Mouse (Mus musculus) heart, embryonic 14.5 days (tissue): ENCODE results near the gene Pde2a. TPM values are rescaled to one million over a fixed set of nuclear protein-coding genes. Genes with fewer than 3 reads are reported as not detected.
A peak's percentile ranks its signal among the peaks of the same experiment; 100 is the strongest.

ENCODE experiments used
- ATAC-seq: fragments of 200-750 bp; cut with Nextera tagmentation; 2 replicates; pipeline ENCODE4 v1.8.0; 2017; ENCODE audit warnings: low read depth, moderate TSS enrichment; ENCODE audit not compliant: insufficient number of reproducible peaks, insufficient read depth, low FRiP score
- H3K27ac ChIP-seq, 2 experiments: fragments of 200-500 bp in 1 of 2; fragments of 300-500 bp in 1 of 2; sonication (generic) in 1 of 2; replicated peaks in 1 of 2; 2 replicates each; pipeline ENCODE4 v1.5.1; 2012 to 2014; ENCODE audit warnings: low read depth in 2 of 2, low read length in 2 of 2, control low read depth in 1 of 2, mild to moderate bottlenecking in 1 of 2, mixed read lengths in 1 of 2; ENCODE audit not compliant: control insufficient read depth in 1 of 2, insufficient read depth in 1 of 2
- H3K27me3 ChIP-seq: fragments of 300-500 bp; sonication (generic); 2 replicates; pipeline ENCODE4 v1.6.1; 2014; ENCODE audit warnings: mild to moderate bottlenecking, low read length, control low read depth; ENCODE audit not compliant: control insufficient read depth, insufficient read depth
- H3K36me3 ChIP-seq: fragments of 300-500 bp; sonication (generic); 2 replicates; pipeline ENCODE4 v1.6.1; 2014; ENCODE audit warnings: mild to moderate bottlenecking, control low read depth, low read length, mixed read lengths; ENCODE audit not compliant: control insufficient read depth, insufficient read depth
- H3K4me1 ChIP-seq, 2 experiments: fragments of 200-500 bp in 1 of 2; fragments of 300-500 bp in 1 of 2; sonication (generic) in 1 of 2; 2 replicates each; pipeline ENCODE4 v1.6.1; 2012 to 2014; ENCODE audit warnings: low read length in 2 of 2, control low read depth in 1 of 2, mixed read lengths in 1 of 2; ENCODE audit not compliant: control insufficient read depth in 2 of 2, insufficient read depth in 2 of 2
- H3K4me2 ChIP-seq: fragments of 300-500 bp; sonication (generic); 2 replicates; pipeline ENCODE4 v1.6.1; 2014; ENCODE audit warnings: mild to moderate bottlenecking, low read length
- H3K4me3 ChIP-seq, 2 experiments: fragments of 200-500 bp in 1 of 2; fragments of 300-500 bp in 1 of 2; sonication (generic) in 1 of 2; 2 replicates each; pipeline ENCODE4 v1.5.1; 2012 to 2014; ENCODE audit warnings: low read length in 2 of 2, mild to moderate bottlenecking in 2 of 2, control low read depth in 1 of 2, low read depth in 1 of 2, moderate library complexity in 1 of 2; ENCODE audit not compliant: control insufficient read depth in 1 of 2, insufficient read depth in 1 of 2
- H3K9ac ChIP-seq: fragments of 300-500 bp; sonication (generic); 2 replicates; pipeline ENCODE4 v1.6.1; 2014; ENCODE audit warnings: mild to moderate bottlenecking, low read length
- H3K9me3 ChIP-seq: fragments of 300-500 bp; sonication (generic); 2 replicates; pipeline ENCODE4 v1.6.1; 2016; ENCODE audit warnings: low read length, control low read depth; ENCODE audit not compliant: control insufficient read depth
- WGBS: fragments of 180-500 bp; shearing (Covaris S2); extraction: QIAGEN DNeasy Blood & Tissue Kit; methylation state at CpG from one replicate; pipeline ENCODE4 v1.1.7; 2014; 5-methylcytosine and 5-hydroxymethylcytosine counted together
- polyA plus RNA-seq: library from polyadenylated mRNA; unstranded; fragments of >200 nt; fragmentation: Nextera tagmentation; extraction: Ambion mirVana; gene quantifications from 2 replicates; pipeline ENCODE4 v1.2.1, GENCODE M21; 2014

Gene Pde2a
- polyA plus RNA-seq, 1 experiment from 2014 or later = 13.8 TPM

DNA sequence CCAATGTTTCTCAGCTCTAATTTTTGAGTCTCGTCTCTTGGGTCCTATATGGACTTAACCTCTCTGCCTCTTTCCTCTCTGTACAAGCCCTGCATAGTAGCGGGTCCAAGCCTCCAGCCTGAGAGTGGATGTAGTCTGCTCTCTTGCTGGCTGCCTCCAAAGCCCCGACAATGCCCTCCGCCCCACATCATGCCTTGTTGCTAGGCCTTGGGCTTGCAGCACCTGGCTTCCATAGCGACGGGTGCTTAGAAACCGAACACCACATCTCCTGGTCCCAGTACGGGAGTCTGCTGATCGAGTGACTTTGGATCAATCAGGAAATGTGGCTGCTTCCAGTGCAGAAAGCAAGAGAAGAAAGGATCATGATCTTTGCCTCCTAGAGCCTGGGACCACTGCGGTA, 21.6 kb downstream of the Pde2a start:
- no peaks in the 10 kb centered on the region for H3K4me1 ChIP-seq
- H3K27me3 ChIP-seq = peaks cover 16% of the 10 kb centered on the region
- no peak overlapping the region for H3K4me3 ChIP-seq
- 76% methylated on average over 10 of the region's 10 CpGs for WGBS
- no peak for ATAC-seq
- no peak overlapping the region for H3K27ac ChIP-seq
- no peak overlapping the region for H3K4me2 ChIP-seq
- no peaks in the 10 kb centered on the region for H3K36me3 ChIP-seq
- no peaks in the 10 kb centered on the region for H3K9me3 ChIP-seq
- no peak overlapping the region for H3K9ac ChIP-seq

- Histone ChIP-seq H3K36me3 (no peaks in the 10 kb centered on the region), H3K4me2 (no peak overlapping the region), H3K4me1 (no peaks in the 10 kb centered on the region), H3K27ac (no peak overlapping the region), H3K4me3 (no peak overlapping the region), H3K9me3 (no peaks in the 10 kb centered on the region), H3K27me3 (peaks cover 16% of the 10 kb centered on the region), H3K9ac (no peak overlapping the region)
- WGBS = 78% methylated on average over 4 of the region's 4 CpGs
- ATAC-seq = no peak
These were observed 22.7 kb downstream of the Pde2a start for GRCm38 (mm10) chr7:101444211-101444610.

- Histone ChIP-seq H3K4me3 (no peak overlapping the region), H3K27ac (no peak overlapping the region), H3K4me1 (peaks cover 2 to 4% of the 10 kb centered on the region in 2 experiments; a peak in 2 of 4 replicates), H3K9me3 (no peaks in the 10 kb centered on the region), H3K4me2 (no peak overlapping the region), H3K27me3 (peaks cover 34% of the 10 kb centered on the region), H3K36me3 (no peaks in the 10 kb centered on the region), H3K9ac (no peak overlapping the region)
- no peak for ATAC-seq
- WGBS = 35% methylated on average over 3 of the region's 3 CpGs
These were observed 28.4 kb downstream of the Pde2a start for GRCm38 (mm10) chr7:101449855-101450254.

DNA sequence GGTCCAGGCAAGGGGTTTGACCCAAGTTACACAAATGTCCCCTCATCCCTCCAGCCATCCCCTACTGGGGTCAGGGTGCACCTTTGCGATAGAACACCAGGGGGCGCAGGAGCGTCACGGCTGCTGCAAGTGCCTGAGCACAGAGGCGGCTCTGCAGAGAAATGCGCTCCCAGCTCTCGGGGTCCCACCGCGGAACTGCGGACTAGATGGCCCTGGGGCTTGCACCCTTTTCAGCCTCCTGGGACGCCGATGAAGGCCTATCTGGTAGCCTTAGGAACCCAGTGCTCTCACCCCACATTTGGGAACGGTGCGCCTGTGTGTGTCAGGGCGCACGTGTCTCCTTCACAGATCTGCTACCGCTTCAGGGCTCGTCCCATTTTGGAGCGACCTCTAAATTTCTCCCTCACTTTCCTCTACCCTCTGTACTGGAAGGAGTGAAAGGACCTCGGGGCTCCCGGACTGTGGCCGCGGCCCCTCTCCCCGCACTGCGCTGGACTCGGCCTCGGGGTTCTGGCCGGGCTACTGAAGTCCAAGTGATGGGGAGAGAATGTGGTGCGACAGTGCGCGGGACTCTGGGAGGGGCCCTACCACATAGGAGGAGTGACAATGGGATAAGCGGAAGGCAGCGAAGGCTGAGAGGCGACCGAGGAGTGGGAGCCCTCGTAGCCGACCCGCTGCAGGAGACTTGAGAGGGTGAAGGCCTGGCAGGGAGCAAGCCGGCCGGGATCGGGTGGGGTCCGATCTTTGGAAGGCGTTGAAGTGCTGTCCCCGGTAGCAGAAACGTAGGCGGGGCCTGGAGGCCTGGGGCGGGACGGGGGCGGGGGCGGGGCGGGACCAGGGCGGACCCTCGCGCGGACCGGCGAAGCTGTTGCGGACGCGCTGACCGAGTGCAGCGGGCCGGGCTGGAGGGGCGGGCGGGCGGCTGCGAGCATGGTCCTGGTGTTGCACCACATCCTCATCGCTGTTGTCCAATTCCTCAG, 29.2 kb downstream of the Pde2a start:
- H3K9ac ChIP-seq = peak overlapping the region; percentile 59
- no peak overlapping the region for H3K27ac ChIP-seq
- peaks cover 42% of the 10 kb centered on the region for H3K27me3 ChIP-seq
- WGBS = under 1% methylated on average over 65 of the region's 68 CpGs
- no peaks in the 10 kb centered on the region for H3K9me3 ChIP-seq
- H3K36me3 ChIP-seq = no peaks in the 10 kb centered on the region
- H3K4me2 ChIP-seq = peak overlapping the region; percentile 97
- peaks cover 2 to 4% of the 10 kb centered on the region in 2 experiments; a peak in 2 of 4 replicates for H3K4me1 ChIP-seq
- ATAC-seq = peak; percentile 68
- H3K4me3 ChIP-seq = peak overlapping the region; percentile 57 to 62

DNA sequence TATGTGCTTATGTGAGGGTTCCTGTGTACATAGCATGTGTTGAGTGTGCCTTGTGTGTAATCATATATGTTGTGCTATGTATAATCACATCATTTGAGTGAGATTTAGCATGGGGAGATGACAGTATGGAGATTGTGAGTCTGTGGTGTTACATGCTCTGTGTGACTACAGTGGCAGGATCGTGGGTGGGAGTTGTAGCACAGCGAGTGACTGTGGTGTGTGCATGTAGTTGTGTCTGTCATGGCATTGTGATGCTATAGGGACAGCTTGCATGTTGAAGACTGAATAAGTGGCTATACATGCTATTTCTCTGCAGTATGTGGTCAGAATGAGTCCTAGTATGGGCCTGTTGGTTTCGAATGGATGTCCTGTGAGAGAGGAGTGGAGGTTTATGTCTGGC, 31.2 kb downstream of the Pde2a start:
- no peaks in the 10 kb centered on the region for H3K9me3 ChIP-seq
- peaks cover 2 to 4% of the 10 kb centered on the region in 2 experiments; a peak in 2 of 4 replicates for H3K4me1 ChIP-seq
- peak overlapping the region; percentile 16 to 57; a peak in 2 of 4 replicates for H3K4me3 ChIP-seq
- H3K4me2 ChIP-seq = peak overlapping the region; percentile 97
- H3K27ac ChIP-seq = no peak overlapping the region
- WGBS = 73% methylated on average over 3 of the region's 3 CpGs
- ATAC-seq = no peak
- H3K36me3 ChIP-seq = no peaks in the 10 kb centered on the region
- H3K27me3 ChIP-seq = peaks cover 52% of the 10 kb centered on the region
- no peak overlapping the region for H3K9ac ChIP-seq

GRCm38 (mm10) chr7:101453296-101453695, 31.8 kb downstream of the Pde2a start:
- 83% methylated on average over 3 of the region's 3 CpGs for WGBS
- Histone ChIP-seq H3K4me2 (peak overlapping the region; percentile 97; the same call in 1 of the 2 replicates), H3K27me3 (peaks cover 52% of the 10 kb centered on the region), H3K9me3 (no peaks in the 10 kb centered on the region), H3K27ac (no peak overlapping the region), H3K4me3 (no peak overlapping the region), H3K4me1 (peaks cover 2 to 4% of the 10 kb centered on the region in 2 experiments; a peak in 2 of 4 replicates), H3K9ac (no peak overlapping the region), H3K36me3 (no peaks in the 10 kb centered on the region)
- ATAC-seq = no peak

GRCm38 (mm10) chr7:101453725-101454124, 32.2 kb downstream of the Pde2a start:
- peaks cover 52% of the 10 kb centered on the region for H3K27me3 ChIP-seq
- ATAC-seq = no peak
- H3K4me2 ChIP-seq = no peak overlapping the region
- H3K4me1 ChIP-seq = peaks cover 2 to 4% of the 10 kb centered on the region in 2 experiments; a peak in 2 of 4 replicates
- no peaks in the 10 kb centered on the region for H3K9me3 ChIP-seq
- H3K36me3 ChIP-seq = no peaks in the 10 kb centered on the region
- no peak overlapping the region for H3K27ac ChIP-seq
- H3K9ac ChIP-seq = no peak overlapping the region
- H3K4me3 ChIP-seq = no peak overlapping the region
- WGBS = 34% methylated on average over 8 of the region's 8 CpGs
